Mouse (Mus musculus) stomach, postnatal 0 days (tissue): ENCODE measurements around the gene Cntln.

ENCODE experiments used
- CTCF ChIP-seq: IDR thresholded peaks from 2 replicates; pipeline ENCODE4 v1.5.1; 2016; ENCODE audit warnings: antibody characterized with exemption, low read depth, mild to moderate bottlenecking, moderate library complexity
- EP300 ChIP-seq: optimal IDR thresholded peaks from 2 replicates; pipeline ENCODE3; 2016; ENCODE audit warnings: antibody characterized with exemption

GRCm38 (mm10) chr4:85102168-85102567 lies 218.1 kb downstream of the Cntln start:
- TF ChIP-seq CTCF: no peak
- no peak for TF ChIP-seq EP300
